Mouse (Mus musculus) liver, adult 2 months (tissue): ENCODE measurements around the gene Tmem131. TPM values are rescaled to one million over a fixed set of nuclear protein-coding genes. Genes with fewer than 3 reads are reported as not detected.
"Not testable (repeated sequence)": the region's sequence is repeated elsewhere in the genome, so short reads cannot be mapped to it uniquely, and the experiment has no call there.

ENCODE experiments used
- DNase-seq: peaks from one replicate; pipeline ENCODE4 v3.0.0-alpha.2; 2011; ENCODE audit warnings: low read depth, low spot score; ENCODE audit errors: extremely low read depth
- H3K27ac ChIP-seq: fragments of 200-500 bp; replicated peaks from 2 replicates; pipeline ENCODE4 v1.5.1; 2012; ENCODE audit warnings: low read depth, mild to moderate bottlenecking, control low read depth, inconsistent platforms, low read length; ENCODE audit not compliant: insufficient read depth
- H3K27me3 ChIP-seq: fragments of 200-500 bp; 2 replicates; pipeline ENCODE4 v1.6.1; 2012; ENCODE audit warnings: mild to moderate bottlenecking, moderate library complexity, low read length, inconsistent platforms; ENCODE audit not compliant: control insufficient read depth, insufficient read depth
- H3K36me3 ChIP-seq: fragments of 200-500 bp; 2 replicates; pipeline ENCODE4 v1.6.1; 2012; ENCODE audit warnings: low read length, inconsistent platforms; ENCODE audit not compliant: control insufficient read depth, insufficient read depth
- H3K4me1 ChIP-seq: fragments of 200-500 bp; 2 replicates; pipeline ENCODE4 v1.6.1; 2011; ENCODE audit warnings: low read length; ENCODE audit not compliant: control insufficient read depth, insufficient read depth
- H3K4me3 ChIP-seq: fragments of 200-500 bp; 2 replicates; pipeline ENCODE4 v1.5.1; 2011; ENCODE audit warnings: low read depth, mild to moderate bottlenecking, control low read depth, low read length, moderate library complexity; ENCODE audit not compliant: insufficient read depth
- H3K79me2 ChIP-seq: fragments of 200-500 bp; 2 replicates; pipeline ENCODE4 v1.6.1; 2012; ENCODE audit warnings: inconsistent platforms, mild to moderate bottlenecking, low read length, moderate library complexity; ENCODE audit not compliant: control insufficient read depth, insufficient read depth
- H3K9ac ChIP-seq: fragments of 200-500 bp; 2 replicates; pipeline ENCODE4 v1.6.1; 2012; ENCODE audit warnings: low read depth, mild to moderate bottlenecking, control low read depth, inconsistent platforms, low read length
- CTCF ChIP-seq: fragments of 200-500 bp; IDR thresholded peaks from 2 replicates; pipeline ENCODE4 v1.5.1; 2011; ENCODE audit warnings: low read depth, low read length, control low read depth
- POLR2A ChIP-seq: fragments of 200-500 bp; IDR thresholded peaks from 2 replicates; pipeline ENCODE4 v1.6.1; 2011; ENCODE audit warnings: low read length, control low read depth; ENCODE audit not compliant: insufficient read depth; ENCODE audit errors: extremely low read depth
- WGBS: fragments of 180-500 bp; shearing (Covaris S2); methylation state at CpG from one replicate; pipeline ENCODE4 v1.1.7; 2018; 5-methylcytosine and 5-hydroxymethylcytosine counted together
- polyA plus RNA-seq: library from polyadenylated mRNA; depleted of rRNA; stranded (reverse); fragments of >200 nt; gene quantifications from 2 replicates; pipeline ENCODE4 v1.2.3, GENCODE M21; 2012
- total RNA-seq: library from RNA; depleted of rRNA; stranded (reverse); fragments of >200 nt; gene quantifications from 2 replicates; pipeline ENCODE4 v1.2.3, GENCODE M21; 2014

Gene Tmem131
- total and polyA plus RNA-seq, 2 experiments: 6.3 to 10.2 TPM

GRCm38 (mm10) chr1:36894136-36894535, 49.3 kb downstream of the Tmem131 start:
- TF ChIP-seq CTCF: no peak
- no peak for TF ChIP-seq POLR2A
- peaks cover 31% of the 10 kb centered on the region; the same call in 1 of the 2 replicates for H3K79me2 ChIP-seq
- WGBS: 75% methylated on average over 3 of the region's 3 CpGs
- H3K9ac ChIP-seq: no peak overlapping the region
- H3K36me3 ChIP-seq: no peaks in the 10 kb centered on the region
- no peak for DNase-seq
- no peak overlapping the region for H3K27ac ChIP-seq
- peaks cover 14% of the 10 kb centered on the region; the same call in 1 of the 2 replicates for H3K4me1 ChIP-seq
- H3K27me3 ChIP-seq: no peaks in the 10 kb centered on the region
- no peak overlapping the region for H3K4me3 ChIP-seq

GRCm38 (mm10) chr1:36893720-36894119, 49.7 kb downstream of the Tmem131 start:
- H3K9ac ChIP-seq: not testable (repeated sequence)

GRCm38 (mm10) chr1:36893146-36893545, 50.3 kb downstream of the Tmem131 start:
- no peak overlapping the region for H3K9ac ChIP-seq
- H3K27ac ChIP-seq: no peak overlapping the region
- TF ChIP-seq POLR2A: no peak
- TF ChIP-seq CTCF: no peak
- peaks cover 14% of the 10 kb centered on the region; the same call in 1 of the 2 replicates for H3K4me1 ChIP-seq
- DNase-seq: peak; percentile 65
- WGBS: 20% methylated on average over 6 of the region's 6 CpGs
- H3K36me3 ChIP-seq: peaks cover 2% of the 10 kb centered on the region; the same call in 1 of the 2 replicates
- H3K79me2 ChIP-seq: peaks cover 29% of the 10 kb centered on the region
- no peak overlapping the region for H3K4me3 ChIP-seq
- no peaks in the 10 kb centered on the region for H3K27me3 ChIP-seq

More at GRCm38 (mm10) chr1:36893720-36894119, 49.7 kb downstream of the Tmem131 start:
- H3K4me3 ChIP-seq, DNase-seq, H3K36me3 ChIP-seq, H3K27me3 ChIP-seq, H3K27ac ChIP-seq: not testable (repeated sequence)
- 86% methylated on average over 5 of the region's 5 CpGs for WGBS
- Histone ChIP-seq H3K4me1 (peaks cover 14% of the 10 kb centered on the region; the same call in 1 of the 2 replicates), H3K79me2 (peaks cover 31% of the 10 kb centered on the region; the same call in 1 of the 2 replicates)

GRCm38 (mm10) chr1:36892461-36892860, 51.0 kb downstream of the Tmem131 start:
- 84% methylated on average over 3 of the region's 3 CpGs for WGBS
- H3K4me1 ChIP-seq: peaks cover 14% of the 10 kb centered on the region; the same call in 1 of the 2 replicates
- TF ChIP-seq POLR2A (no peak), CTCF (no peak)
- DNase-seq: no peak
- H3K36me3 ChIP-seq: peaks cover 2% of the 10 kb centered on the region; the same call in 1 of the 2 replicates
- H3K27ac ChIP-seq: no peak overlapping the region
- no peaks in the 10 kb centered on the region for H3K27me3 ChIP-seq
- peaks cover 27% of the 10 kb centered on the region for H3K79me2 ChIP-seq
- H3K4me3 ChIP-seq: no peak overlapping the region
- no peak overlapping the region for H3K9ac ChIP-seq

GRCm38 (mm10) chr1:36889016-36889415, 54.5 kb downstream of the Tmem131 start:
- 92% methylated on average over 5 of the region's 5 CpGs for WGBS
- no peaks in the 10 kb centered on the region for H3K27me3 ChIP-seq
- peaks cover 26% of the 10 kb centered on the region for H3K79me2 ChIP-seq

GRCm38 (mm10) chr1:36887172-36887571, 56.3 kb downstream of the Tmem131 start:
- peaks cover 20% of the 10 kb centered on the region for H3K79me2 ChIP-seq
- H3K36me3 ChIP-seq: peaks cover 10% of the 10 kb centered on the region
- no peak for TF ChIP-seq POLR2A
- no peak for TF ChIP-seq CTCF
- H3K27ac ChIP-seq: no peak overlapping the region
- H3K27me3 ChIP-seq: no peaks in the 10 kb centered on the region
- DNase-seq: no peak
- H3K4me3 ChIP-seq: no peak overlapping the region
- H3K4me1 ChIP-seq: peaks cover 5% of the 10 kb centered on the region
- 88% methylated on average over 3 of the region's 3 CpGs for WGBS
- no peak overlapping the region for H3K9ac ChIP-seq

More at GRCm38 (mm10) chr1:36889016-36889415, 54.5 kb downstream of the Tmem131 start:
- Histone ChIP-seq H3K27ac (no peak overlapping the region), H3K9ac (no peak overlapping the region), H3K36me3 (peaks cover 10% of the 10 kb centered on the region), H3K4me3 (no peak overlapping the region), H3K4me1 (peaks cover 9% of the 10 kb centered on the region)
- TF ChIP-seq POLR2A: no peak
- TF ChIP-seq CTCF: no peak
- no peak for DNase-seq
